Mouse (Mus musculus) hematopoietic multipotent progenitor cell, adult 10-12 weeks (in vitro differentiated cells): ENCODE results near the gene Smap1. TPM values are rescaled to one million over a fixed set of nuclear protein-coding genes. Genes with fewer than 3 reads are reported as not detected.

Source experiments
- polyA plus RNA-seq: library from polyadenylated mRNA; stranded (reverse); fragments of >175 nt; gene quantifications from 2 replicates; pipeline ENCODE4 v1.2.3, GENCODE M21; 2012; ENCODE audit warnings: low replicate concordance

Gene Smap1
- polyA plus RNA-seq: 15.0 and 19.9 TPM in 2 replicates

GRCm38 (mm10) chr1:23921711-23922529 lies at the start of gene Smap1:
Gene Smap1 (minus strand): TSS chr1:23922317.

Other genes starting within 250 kb of the Smap1 start
- gene B3gat2, start 160.6 kb downstream of the Smap1 start, polyA plus RNA-seq: 0.06 and 0.21 TPM in 2 replicates
- 0.97 and 1.5 TPM in 2 replicates for gene Sdhaf4, start 83.3 kb upstream of the Smap1 start, polyA plus RNA-seq
- 0.30 and 1.5 TPM in 2 replicates for gene Fam135a, start 178.0 kb upstream of the Smap1 start, polyA plus RNA-seq